Mouse (Mus musculus) lung, postnatal 0 days (tissue): Measurements from ENCODE around the gene Krtap4-8. TPM values are rescaled to one million over a fixed set of nuclear protein-coding genes. Genes with fewer than 3 reads are reported as not detected.
"Not testable (repeated sequence)": the region's sequence is repeated elsewhere in the genome, so short reads cannot be mapped to it uniquely, and the experiment has no call there.

Experiments used
- ATAC-seq: fragments of 200-750 bp; cut with Nextera tagmentation; 2 replicates; pipeline ENCODE4 v1.8.0; 2017; ENCODE audit warnings: moderate library complexity
- DNase-seq: peaks from one replicate; pipeline ENCODE4 v3.0.0-alpha.2; 2016; ENCODE audit warnings: low spot score
- H3K27ac ChIP-seq: fragments of 300-500 bp; sonication (generic); 2 replicates; pipeline ENCODE4 v1.5.1; 2014; ENCODE audit warnings: antibody characterized with exemption, mild to moderate bottlenecking, low read length, mixed read lengths
- H3K27me3 ChIP-seq: fragments of 300-500 bp; sonication (generic); replicated peaks from 2 replicates; pipeline ENCODE4 v1.6.1; 2014; ENCODE audit warnings: low read length, mixed read lengths; ENCODE audit not compliant: insufficient read depth
- H3K36me3 ChIP-seq: fragments of 300-500 bp; sonication (generic); 2 replicates; pipeline ENCODE4 v1.6.1; 2014; ENCODE audit warnings: low read length, mixed read lengths; ENCODE audit not compliant: insufficient read depth
- H3K4me1 ChIP-seq: fragments of 300-500 bp; sonication (generic); 2 replicates; pipeline ENCODE4 v1.6.1; 2014; ENCODE audit warnings: antibody characterized with exemption, low read depth, low read length, mixed read lengths; ENCODE audit not compliant: insufficient read depth
- H3K4me2 ChIP-seq: fragments of 300-500 bp; sonication (generic); replicated peaks from 2 replicates; pipeline ENCODE4 v1.6.1; 2014; ENCODE audit warnings: low read depth, mild to moderate bottlenecking, low read length, moderate library complexity, mixed read lengths
- H3K4me3 ChIP-seq: fragments of 300-500 bp; sonication (generic); 2 replicates; pipeline ENCODE4 v1.5.1; 2014; ENCODE audit warnings: low read depth, low read length
- H3K9ac ChIP-seq: fragments of 300-500 bp; sonication (generic); replicated peaks from 2 replicates; pipeline ENCODE4 v1.6.1; 2014; ENCODE audit warnings: low read depth, mild to moderate bottlenecking
- H3K9me3 ChIP-seq: fragments of 300-500 bp; sonication (generic); 2 replicates; pipeline ENCODE4 v1.6.1; 2016; ENCODE audit warnings: low read length, mixed read lengths
- CTCF ChIP-seq: IDR thresholded peaks from 2 replicates; pipeline ENCODE4 v1.5.1; 2016; ENCODE audit warnings: antibody characterized with exemption, mild to moderate bottlenecking
- EP300 ChIP-seq: IDR thresholded peaks from 2 replicates; pipeline ENCODE4 v1.6.1; 2016; ENCODE audit warnings: antibody characterized with exemption, mild to moderate bottlenecking, control low read depth
- WGBS: fragments of 180-500 bp; shearing (Covaris S2); extraction: QIAGEN DNeasy Blood & Tissue Kit; methylation state at CpG from one replicate; pipeline ENCODE4 v1.1.7; 2014; 5-methylcytosine and 5-hydroxymethylcytosine counted together
- polyA plus RNA-seq: library from polyadenylated mRNA; unstranded; fragments of >200 nt; fragmentation: Nextera tagmentation; extraction: Ambion mirVana; gene quantifications from 2 replicates; pipeline ENCODE4 v1.2.1, GENCODE M21; 2015

Krtap4-8 gene
- polyA plus RNA-seq, 1 experiment from 2014 or later: not detected

GRCm38 (mm10) chr11:99778401-99778800, 2.1 kb downstream of the Krtap4-8 start:
- WGBS: 66% methylated on average over 7 of the region's 7 CpGs
- no peak for ATAC-seq
- Histone ChIP-seq H3K4me1 (no peaks in the 10 kb centered on the region), H3K9me3 (no peaks in the 10 kb centered on the region), H3K27me3 (no peaks in the 10 kb centered on the region), H3K9ac (no peak overlapping the region), H3K4me2 (no peak overlapping the region), H3K4me3 (no peak overlapping the region), H3K27ac (no peak overlapping the region), H3K36me3 (no peaks in the 10 kb centered on the region)
- no peak for DNase-seq
- TF ChIP-seq EP300 (no peak), CTCF (no peak)

GRCm38 (mm10) chr11:99772813-99773212, 7.7 kb downstream of the Krtap4-8 start, which contains the start of gene Gm11595:
Gm11595 (minus strand) TSS chr11:99772913.
- H3K36me3 ChIP-seq, DNase-seq, H3K4me3 ChIP-seq, H3K27ac ChIP-seq, H3K4me1 ChIP-seq, H3K4me2 ChIP-seq, H3K27me3 ChIP-seq, H3K9ac ChIP-seq, H3K9me3 ChIP-seq, ATAC-seq: not testable (repeated sequence)

- ATAC-seq (no peak), DNase-seq (no peak)
- H3K4me3 ChIP-seq: no peak overlapping the region
- H3K9me3 ChIP-seq: no peaks in the 10 kb centered on the region
- no peaks in the 10 kb centered on the region for H3K4me1 ChIP-seq
- no peak overlapping the region for H3K27ac ChIP-seq
- no peaks in the 10 kb centered on the region for H3K27me3 ChIP-seq
- H3K4me2 ChIP-seq: no peak overlapping the region
- WGBS: 55% methylated on average over 2 of the region's 2 CpGs
- no peak overlapping the region for H3K9ac ChIP-seq
- TF ChIP-seq CTCF (no peak), EP300 (no peak)
- H3K36me3 ChIP-seq: no peaks in the 10 kb centered on the region
Measured at GRCm38 (mm10) chr11:99768410-99768809, 12.1 kb downstream of the Krtap4-8 start.

GRCm38 (mm10) chr11:99758877-99759276, 21.6 kb downstream of the Krtap4-8 start:
- H3K4me2 ChIP-seq: no peak overlapping the region
- 95% methylated on average over 1 of the region's 1 CpGs for WGBS
- DNase-seq (no peak), ATAC-seq (no peak)
- H3K9me3 ChIP-seq: no peaks in the 10 kb centered on the region
- TF ChIP-seq CTCF (no peak), EP300 (no peak)
- no peaks in the 10 kb centered on the region for H3K36me3 ChIP-seq
- no peak overlapping the region for H3K27ac ChIP-seq
- no peak overlapping the region for H3K9ac ChIP-seq
- no peaks in the 10 kb centered on the region for H3K27me3 ChIP-seq
- no peak overlapping the region for H3K4me3 ChIP-seq
- H3K4me1 ChIP-seq: no peaks in the 10 kb centered on the region

- WGBS: 38% methylated on average over 3 of the region's 3 CpGs
- Histone ChIP-seq H3K27me3 (no peaks in the 10 kb centered on the region), H3K4me1 (no peaks in the 10 kb centered on the region), H3K36me3 (no peaks in the 10 kb centered on the region), H3K9ac (no peak overlapping the region), H3K9me3 (no peaks in the 10 kb centered on the region), H3K4me3 (no peak overlapping the region), H3K27ac (no peak overlapping the region), H3K4me2 (no peak overlapping the region)
- DNase-seq (peak; percentile 46), ATAC-seq (no peak; the same call in 1 of the 2 replicates)
- TF ChIP-seq EP300 (peak; percentile 95), CTCF (no peak)
Measured at GRCm38 (mm10) chr11:99743985-99744384, 36.5 kb downstream of the Krtap4-8 start.

GRCm38 (mm10) chr11:99734190-99734589, 46.3 kb downstream of the Krtap4-8 start, which contains the start of gene Gm14180:
Gm14180 (minus strand) TSS chr11:99734290.
- TF ChIP-seq CTCF (no peak), EP300 (no peak)

More at GRCm38 (mm10) chr11:99734190-99734589, 46.3 kb downstream of the Krtap4-8 start, which contains the start of gene Gm14180:
- H3K4me2 ChIP-seq: no peak within 1 kb of the TSS
- no peaks in the 10 kb centered on the region for H3K9me3 ChIP-seq
- no peak within 1 kb of the TSS for H3K27ac ChIP-seq
- ATAC-seq: no peak
- H3K36me3 ChIP-seq: no peaks in the 10 kb centered on the region
- DNase-seq: no peak
- no peaks in the 10 kb centered on the region for H3K27me3 ChIP-seq
- no peaks in the 10 kb centered on the region for H3K4me1 ChIP-seq
- WGBS: 54% methylated on average over 2 of the region's 2 CpGs
- no peak within 1 kb of the TSS for H3K4me3 ChIP-seq
- H3K9ac ChIP-seq: no peak within 1 kb of the TSS

Other genes with a start within 250 kb of the Krtap4-8 start
- gene Krt40, start 237.5 kb downstream of the Krtap4-8 start, polyA plus RNA-seq: not detected in 2 replicates
- gene Krtap3-3, start 229.8 kb downstream of the Krtap4-8 start, polyA plus RNA-seq: not detected in 2 replicates
- not detected in 2 replicates for gene Krtap3-2, start 223.9 kb downstream of the Krtap4-8 start, polyA plus RNA-seq
- gene Gm11939, start 221.2 kb downstream of the Krtap4-8 start, polyA plus RNA-seq: not detected in 2 replicates
- not detected in 2 replicates for gene Krtap3-1, start 214.1 kb downstream of the Krtap4-8 start, polyA plus RNA-seq
- gene Krtap1-5, start 199.7 kb downstream of the Krtap4-8 start, polyA plus RNA-seq: 0.26 TPM in 1 of 2 replicates, not detected in the other
- gene Krtap1-4, start 197.1 kb downstream of the Krtap4-8 start, polyA plus RNA-seq: not detected in 2 replicates
- not detected in 2 replicates for gene Krtap1-3, start 189.4 kb downstream of the Krtap4-8 start, polyA plus RNA-seq
- not detected in 2 replicates for gene Krtap9-3, start 182.6 kb downstream of the Krtap4-8 start, polyA plus RNA-seq
- not detected in 2 replicates for gene Gm11938, start 177.4 kb downstream of the Krtap4-8 start, polyA plus RNA-seq
- not detected in 2 replicates for gene Gm11937, start 170.5 kb downstream of the Krtap4-8 start, polyA plus RNA-seq
- not detected in 2 replicates for gene Krtap2-4, start 165.9 kb downstream of the Krtap4-8 start, polyA plus RNA-seq
- gene Gm11562, start 160.3 kb downstream of the Krtap4-8 start, polyA plus RNA-seq: not detected in 2 replicates
- not detected in 2 replicates for gene Krtap4-1, start 152.5 kb downstream of the Krtap4-8 start, polyA plus RNA-seq
- gene Krtap4-2, start 145.6 kb downstream of the Krtap4-8 start, polyA plus RNA-seq: not detected in 2 replicates
- gene Krtap4-7, start 136.6 kb downstream of the Krtap4-8 start, polyA plus RNA-seq: not detected in 2 replicates
- gene Gm11555, start 130.5 kb downstream of the Krtap4-8 start, polyA plus RNA-seq: not detected in 2 replicates
- gene Gm11563, start 121.7 kb downstream of the Krtap4-8 start, polyA plus RNA-seq: not detected in 2 replicates
- gene Krtap4-6, start 114.7 kb downstream of the Krtap4-8 start, polyA plus RNA-seq: not detected in 2 replicates
- gene Gm14190, start 90.0 kb downstream of the Krtap4-8 start, polyA plus RNA-seq: not detected in 2 replicates
- not detected in 2 replicates for gene Gm14180, start 46.4 kb downstream of the Krtap4-8 start, polyA plus RNA-seq
- gene Gm11595, start 7.8 kb downstream of the Krtap4-8 start, polyA plus RNA-seq: not detected in 2 replicates
- not detected in 2 replicates for gene Krtap4-9, start 4.5 kb upstream of the Krtap4-8 start, polyA plus RNA-seq
- gene Gm11596, start 12.8 kb upstream of the Krtap4-8 start, polyA plus RNA-seq: not detected in 2 replicates
- gene Gm11569, start 18.2 kb upstream of the Krtap4-8 start, polyA plus RNA-seq: not detected in 2 replicates
- not detected in 2 replicates for gene Gm11554, start 23.7 kb upstream of the Krtap4-8 start, polyA plus RNA-seq
- gene Krtap4-13, start 29.2 kb upstream of the Krtap4-8 start, polyA plus RNA-seq: not detected in 2 replicates
- not detected in 2 replicates for gene Gm11564, start 35.0 kb upstream of the Krtap4-8 start, polyA plus RNA-seq
- not detected in 2 replicates for gene 2300003K06Rik, start 57.4 kb upstream of the Krtap4-8 start, polyA plus RNA-seq
- not detected in 2 replicates for gene Krtap4-16, start 70.9 kb upstream of the Krtap4-8 start, polyA plus RNA-seq
- not detected in 2 replicates for gene Gm11568, start 77.2 kb upstream of the Krtap4-8 start, polyA plus RNA-seq
- gene Gm11559, start 83.8 kb upstream of the Krtap4-8 start, polyA plus RNA-seq: not detected in 2 replicates
- gene Krtap9-1, start 92.7 kb upstream of the Krtap4-8 start, polyA plus RNA-seq: not detected in 2 replicates
- not detected in 2 replicates for gene Gm11567, start 98.5 kb upstream of the Krtap4-8 start, polyA plus RNA-seq
- gene Krtap31-1, start 127.2 kb upstream of the Krtap4-8 start, polyA plus RNA-seq: not detected in 2 replicates
- not detected in 2 replicates for gene Gm11565, start 134.0 kb upstream of the Krtap4-8 start, polyA plus RNA-seq
- not detected in 2 replicates for gene Krtap31-2, start 155.6 kb upstream of the Krtap4-8 start, polyA plus RNA-seq
- gene Krtap9-5, start 167.8 kb upstream of the Krtap4-8 start, polyA plus RNA-seq: not detected in 2 replicates
- not detected in 2 replicates for gene Krtap29-1, start 198.3 kb upstream of the Krtap4-8 start, polyA plus RNA-seq
- not detected in 2 replicates for gene Krtap16-1, start 205.9 kb upstream of the Krtap4-8 start, polyA plus RNA-seq
- gene Krtap17-1, start 213.3 kb upstream of the Krtap4-8 start, polyA plus RNA-seq: 8.4 and 11.5 TPM in 2 replicates
- 0.17 and 0.23 TPM in 2 replicates for gene Krt33a, start 235.5 kb upstream of the Krtap4-8 start, polyA plus RNA-seq
- 0.16 TPM in 1 of 2 replicates, not detected in the other for gene Krt33b, start 249.2 kb upstream of the Krtap4-8 start, polyA plus RNA-seq